Mouse (Mus musculus) spleen, adult 2 months (tissue): ENCODE data around the gene Gm20388. TPM values are rescaled to one million over a fixed set of nuclear protein-coding genes. Genes with fewer than 3 reads are reported as not detected.

Experiments
- DNase-seq, 2 experiments: peaks; one replicate each; pipeline versions ENCODE4 v3.0.0 to v3.0.0-alpha.2; 2012 to 2021; ENCODE audit warnings: low spot score in 2 of 2, low read depth in 1 of 2
- H3K27ac ChIP-seq: fragments of 200-500 bp; 2 replicates; pipeline ENCODE4 v1.5.1; 2012; ENCODE audit warnings: low read length, inconsistent platforms; ENCODE audit not compliant: insufficient read depth
- H3K27me3 ChIP-seq: fragments of 200-500 bp; 2 replicates; pipeline ENCODE4 v1.6.1; 2012; ENCODE audit warnings: mild to moderate bottlenecking, moderate library complexity, low read length, inconsistent platforms; ENCODE audit not compliant: control insufficient read depth, insufficient read depth
- H3K36me3 ChIP-seq: fragments of 200-500 bp; 2 replicates; pipeline ENCODE4 v1.6.1; 2012; ENCODE audit warnings: mild to moderate bottlenecking, low read length, inconsistent platforms; ENCODE audit not compliant: control insufficient read depth, insufficient read depth
- H3K4me1 ChIP-seq: fragments of 200-500 bp; 2 replicates; pipeline ENCODE4 v1.6.1; 2011; ENCODE audit warnings: inconsistent platforms; ENCODE audit not compliant: control insufficient read depth, insufficient read depth, insufficient read length
- H3K4me3 ChIP-seq: fragments of 200-500 bp; 2 replicates; pipeline ENCODE4 v1.5.1; 2011; ENCODE audit warnings: mild to moderate bottlenecking, inconsistent platforms; ENCODE audit not compliant: insufficient read depth, insufficient read length; ENCODE audit errors: extremely low read depth
- CTCF ChIP-seq: fragments of 200-500 bp; IDR thresholded peaks from 2 replicates; pipeline ENCODE4 v1.5.1; 2011; ENCODE audit warnings: mild to moderate bottlenecking, inconsistent platforms; ENCODE audit not compliant: insufficient read depth, insufficient read length, insufficient replicate concordance; ENCODE audit errors: extremely low read depth
- POLR2A ChIP-seq: fragments of 200-500 bp; IDR thresholded peaks from 2 replicates; pipeline ENCODE4 v1.6.1; 2011; ENCODE audit warnings: low read depth, low read length, inconsistent platforms
- WGBS: fragments of 180-500 bp; shearing (Covaris S2); methylation state at CpG from one replicate; pipeline ENCODE4 v1.1.7; 2018; 5-methylcytosine and 5-hydroxymethylcytosine counted together
- polyA plus RNA-seq: library from polyadenylated mRNA; depleted of rRNA; stranded (reverse); fragments of >200 nt; gene quantifications from 2 replicates; pipeline ENCODE4 v1.2.3, GENCODE M21; 2012

Gene Gm20388
- polyA plus RNA-seq, 1 experiment: 26.1 TPM

DNA sequence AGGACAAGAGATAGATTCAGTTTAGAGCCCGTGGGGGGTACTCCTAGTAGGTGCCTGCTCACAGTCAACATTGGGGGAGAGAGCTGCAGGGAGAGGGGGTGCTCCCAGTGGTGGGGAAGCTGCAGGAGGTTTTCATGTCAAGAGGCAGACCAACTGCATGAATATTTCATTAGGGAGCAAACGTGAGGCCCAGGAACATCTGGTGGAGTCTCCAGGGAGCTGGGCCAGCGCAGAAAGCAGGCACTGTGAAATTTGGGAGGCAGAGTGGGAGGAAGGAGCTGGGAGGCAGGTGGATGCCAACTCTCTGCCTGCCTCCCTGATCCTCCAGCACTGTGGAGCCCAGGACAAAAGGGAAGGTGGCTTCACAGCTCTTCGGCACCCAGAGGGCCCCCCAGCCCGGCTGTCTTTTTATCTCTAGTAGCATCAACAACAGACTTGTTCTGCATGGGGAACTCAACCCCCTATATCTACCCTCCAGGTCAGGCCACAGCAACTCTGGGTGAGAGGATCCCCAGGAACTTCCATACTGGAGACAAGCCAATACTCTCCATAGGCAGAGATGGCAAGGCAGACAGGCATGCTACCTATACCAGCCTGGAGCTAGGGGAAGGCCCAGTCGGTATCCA, 2838.8 kb downstream of the Gm20388 start:
- no peaks in the 10 kb centered on the region for H3K36me3 ChIP-seq
- no peak overlapping the region for H3K27ac ChIP-seq
- H3K27me3 ChIP-seq: no peaks in the 10 kb centered on the region
- WGBS: 62% methylated on average over 6 of the region's 6 CpGs
- no peak overlapping the region for H3K4me3 ChIP-seq
- no peaks in the 10 kb centered on the region for H3K4me1 ChIP-seq
- DNase-seq: no peak
- no peak for TF ChIP-seq POLR2A
- TF ChIP-seq CTCF: no peak

DNA sequence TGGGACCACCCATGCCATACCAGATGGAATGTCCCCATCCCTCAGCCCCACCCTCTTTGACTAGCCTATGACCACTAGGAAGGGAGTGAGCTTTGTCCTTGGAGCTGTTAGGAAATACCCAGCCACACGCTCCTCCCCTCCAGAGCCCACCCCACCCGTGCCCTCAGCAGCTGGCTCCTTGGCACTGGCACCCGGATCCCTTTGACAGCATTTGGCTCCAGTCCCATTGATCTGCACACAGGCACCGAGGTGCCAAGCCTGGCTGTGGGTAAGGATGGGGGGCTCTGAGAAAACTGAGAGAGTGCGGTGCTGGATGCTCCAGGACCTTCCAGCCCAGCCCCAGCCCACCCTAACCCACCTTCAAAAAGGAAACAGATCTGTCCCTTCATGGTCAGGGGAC, 2840.7 kb downstream of the Gm20388 start:
- no peaks in the 10 kb centered on the region for H3K4me1 ChIP-seq
- WGBS: 75% methylated on average over 5 of the region's 5 CpGs
- TF ChIP-seq POLR2A (no peak), CTCF (no peak)
- H3K4me3 ChIP-seq: no peak overlapping the region
- H3K27me3 ChIP-seq: no peaks in the 10 kb centered on the region
- H3K27ac ChIP-seq: no peak overlapping the region
- no peaks in the 10 kb centered on the region for H3K36me3 ChIP-seq
- DNase-seq: no peak

DNA sequence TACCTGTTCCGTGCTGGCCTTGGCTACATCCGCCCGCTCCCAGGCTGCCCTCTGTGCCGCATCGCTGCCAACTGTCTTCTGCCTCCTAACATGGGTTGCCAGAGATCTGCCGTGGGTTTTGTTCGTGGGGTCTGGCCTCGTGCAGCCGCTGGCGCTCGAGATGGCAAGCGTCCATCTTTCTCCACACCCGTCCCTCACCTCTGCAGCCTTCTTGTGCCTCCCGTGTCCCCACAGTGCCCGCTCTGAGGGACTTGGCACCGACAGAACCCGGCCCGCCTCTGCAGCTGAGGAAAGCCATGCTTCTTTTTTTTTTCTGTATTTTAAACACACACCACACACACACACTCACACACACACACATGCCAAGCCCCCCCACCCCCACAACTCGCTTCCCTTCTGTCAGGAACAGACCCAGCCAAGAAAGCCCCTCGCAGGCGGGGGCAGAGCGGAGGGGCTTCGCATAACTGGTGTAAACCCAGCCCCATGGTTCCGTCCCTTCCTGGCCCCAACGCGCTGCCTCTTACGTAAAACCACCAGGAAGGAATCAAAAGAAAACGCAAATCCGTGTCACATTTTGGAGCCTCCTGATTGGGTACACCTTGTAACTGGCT, 2841.6 kb downstream of the Gm20388 start:
- 91% methylated on average over 29 of the region's 29 CpGs for WGBS
- H3K27ac ChIP-seq: no peak overlapping the region
- DNase-seq: no peak
- H3K4me1 ChIP-seq: no peaks in the 10 kb centered on the region
- H3K4me3 ChIP-seq: no peak overlapping the region
- TF ChIP-seq CTCF: no peak
- no peak for TF ChIP-seq POLR2A
- no peaks in the 10 kb centered on the region for H3K27me3 ChIP-seq
- no peaks in the 10 kb centered on the region for H3K36me3 ChIP-seq

DNA sequence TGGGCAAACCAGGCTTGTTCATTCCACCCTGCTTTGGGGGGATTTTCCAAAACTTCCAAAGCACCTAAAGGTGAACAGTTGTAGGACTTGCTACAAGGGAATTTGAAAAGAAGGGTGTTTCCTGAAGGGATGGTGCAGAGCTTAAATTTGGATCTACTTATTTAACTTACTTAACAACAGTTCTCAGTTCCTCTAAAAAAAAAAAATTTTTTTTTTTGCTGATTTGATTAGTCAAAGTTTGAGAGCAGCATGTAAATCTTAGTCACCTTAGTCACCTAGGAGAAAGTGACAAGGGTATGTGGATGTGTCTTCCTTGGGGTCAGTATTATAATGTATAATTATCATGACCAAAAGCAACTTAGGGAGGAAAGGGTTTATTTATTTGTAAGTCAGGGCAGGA, 2848.0 kb downstream of the Gm20388 start:
- DNase-seq: no peak
- no peak overlapping the region for H3K27ac ChIP-seq
- no peaks in the 10 kb centered on the region for H3K36me3 ChIP-seq
- TF ChIP-seq CTCF (no peak), POLR2A (no peak)
- H3K4me1 ChIP-seq: peaks cover 19% of the 10 kb centered on the region; the same call in 1 of the 2 replicates
- no peak overlapping the region for H3K4me3 ChIP-seq
- H3K27me3 ChIP-seq: no peaks in the 10 kb centered on the region

DNA sequence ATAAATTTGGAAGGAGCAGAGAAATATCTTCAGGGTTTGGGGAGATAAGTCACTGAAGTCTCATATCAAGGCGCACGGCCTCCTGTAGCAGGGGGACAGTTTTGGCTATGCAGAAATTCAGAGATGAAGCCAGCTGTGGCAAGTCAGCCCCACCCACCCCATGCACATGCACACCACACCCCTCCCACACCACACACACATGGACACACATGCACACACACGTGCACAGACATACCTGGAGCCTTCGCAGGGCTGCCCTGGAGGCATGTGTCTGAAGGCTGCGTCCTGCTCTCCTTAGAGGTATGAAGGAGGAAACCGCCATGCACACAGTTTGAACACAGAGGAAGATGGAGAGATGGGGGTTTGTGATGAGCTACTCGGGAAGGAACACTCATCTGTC, 2849.5 kb downstream of the Gm20388 start:
- Histone ChIP-seq H3K4me1 (peaks cover 24% of the 10 kb centered on the region; the same call in 1 of the 2 replicates), H3K4me3 (no peak overlapping the region), H3K27me3 (no peaks in the 10 kb centered on the region), H3K36me3 (no peaks in the 10 kb centered on the region), H3K27ac (no peak overlapping the region)
- peak in 1 of 2 experiments; percentile 16 for DNase-seq
- 46% methylated on average over 7 of the region's 7 CpGs for WGBS
- TF ChIP-seq POLR2A (no peak), CTCF (no peak)

DNA sequence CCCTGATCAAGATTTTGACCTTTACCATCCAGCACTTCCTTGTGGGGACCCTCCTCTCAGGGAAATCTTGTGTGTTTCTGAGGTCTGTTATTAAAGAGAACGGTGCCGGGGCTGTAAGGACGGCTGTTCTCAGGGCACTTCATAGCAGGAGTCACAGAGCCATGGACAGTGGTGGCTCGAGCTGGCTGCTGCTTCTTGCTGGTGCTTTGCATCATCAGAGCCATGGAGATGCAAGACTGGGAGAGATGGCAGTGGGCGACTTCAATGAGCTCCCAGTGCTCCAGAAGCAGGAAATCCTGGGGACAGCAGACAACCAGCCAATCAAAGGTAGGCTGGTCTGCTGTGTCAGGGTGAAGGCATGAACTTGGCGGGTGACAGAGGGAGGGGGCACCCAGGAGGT, 2850.5 kb downstream of the Gm20388 start:
- Histone ChIP-seq H3K4me1 (peaks cover 25% of the 10 kb centered on the region; the same call in 1 of the 2 replicates), H3K36me3 (no peaks in the 10 kb centered on the region), H3K27me3 (no peaks in the 10 kb centered on the region), H3K27ac (no peak overlapping the region), H3K4me3 (no peak overlapping the region)
- 76% methylated on average over 6 of the region's 6 CpGs for WGBS
- DNase-seq: no peak
- TF ChIP-seq POLR2A (no peak), CTCF (no peak)

DNA sequence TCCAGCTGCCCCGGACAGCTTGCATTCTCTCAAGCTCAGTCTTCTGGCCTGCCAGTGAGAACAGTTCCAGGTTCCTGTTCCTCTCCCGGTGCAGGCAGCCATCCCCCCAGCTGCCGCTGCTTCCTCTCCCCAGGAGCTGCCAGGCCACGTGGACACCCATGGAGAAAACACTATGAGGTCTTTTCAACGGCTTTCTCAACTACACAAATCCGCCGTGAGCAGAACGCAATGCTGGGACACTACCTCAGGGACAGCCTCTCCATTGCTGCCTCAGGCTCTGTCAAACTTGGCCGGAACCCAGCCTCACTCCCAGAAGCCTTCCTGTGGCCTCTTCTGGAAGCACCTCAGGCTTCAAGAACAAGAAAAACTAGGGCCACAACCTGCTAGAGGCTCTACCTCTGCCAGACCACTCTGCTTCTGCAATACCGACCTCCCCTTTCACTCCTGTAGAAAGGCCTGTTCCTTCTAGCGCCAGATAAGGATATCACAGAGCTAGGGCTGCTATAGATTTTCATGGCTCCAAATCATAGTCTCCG, 2852.2 kb downstream of the Gm20388 start:
- DNase-seq: no peak
- Histone ChIP-seq H3K4me1 (peaks cover 25% of the 10 kb centered on the region; the same call in 1 of the 2 replicates), H3K4me3 (no peak overlapping the region), H3K36me3 (no peaks in the 10 kb centered on the region), H3K27me3 (no peaks in the 10 kb centered on the region), H3K27ac (peak overlapping the region; percentile 66)
- TF ChIP-seq POLR2A: no peak
- no peak for TF ChIP-seq CTCF
- 56% methylated on average over 12 of the region's 12 CpGs for WGBS
